In the genomic region with DNA sequence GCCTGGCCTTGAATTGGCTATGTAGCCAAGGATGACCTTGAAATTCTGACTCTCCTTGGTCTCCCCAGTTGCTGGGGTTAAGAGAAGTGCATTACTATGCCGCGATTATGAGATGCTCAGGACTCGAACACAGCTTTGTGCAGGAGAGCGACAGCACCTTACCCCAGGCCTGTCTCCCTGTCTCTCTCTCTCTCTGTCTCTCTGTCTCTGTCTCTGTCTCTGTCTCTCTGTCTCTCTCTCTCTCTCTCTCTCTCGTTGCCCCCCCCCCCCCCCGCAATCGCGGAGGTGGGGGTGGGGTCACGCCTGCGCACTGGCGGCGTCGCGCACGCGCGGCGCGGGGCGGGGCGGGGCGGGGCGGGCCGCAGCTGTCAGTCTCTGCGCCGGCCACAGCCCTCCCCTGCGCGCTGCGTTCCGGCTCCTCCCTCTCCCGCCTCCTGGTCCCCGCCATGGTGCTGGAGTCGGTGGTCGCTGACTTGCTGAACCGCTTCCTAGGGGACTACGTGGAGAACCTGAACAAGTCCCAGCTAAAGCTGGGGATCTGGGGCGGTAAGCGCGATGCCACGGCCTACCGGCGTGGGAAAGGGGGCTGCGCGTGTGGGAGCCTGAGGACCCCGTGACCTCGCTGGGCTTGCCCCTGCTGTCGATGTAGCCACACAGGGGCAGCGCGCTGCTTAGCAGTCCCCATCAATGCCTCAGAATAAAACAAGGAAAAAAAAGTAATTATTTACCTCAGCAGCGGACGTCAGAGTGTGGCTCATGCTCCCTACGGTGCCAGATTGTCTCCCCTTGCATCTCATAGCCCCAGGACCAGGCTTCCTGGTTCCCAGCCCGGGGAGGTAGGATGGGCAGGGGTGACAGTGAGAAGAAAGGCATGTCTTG, we compare ENCODE assay signal across 8 mouse cellular contexts. TPM values are rescaled to one million over a fixed set of nuclear protein-coding genes. Genes with fewer than 3 reads are reported as not detected.
DNase-seq lines count a peak whose midpoint lies in the region; ATAC-seq and TF ChIP-seq lines count a peak whose summit lies in the region.

A gene (plus strand): TSS at position 416 of the 879 bp plus-strand sequence.

- H3K79me2 ChIP-seq in heart, adult 2 months (replicated peaks; ENCODE audit: control insufficient read depth, insufficient read depth, low read length), result 0 out of 2 replicates have a peak, but pooled peaks cover 2% of the 10 kb centered on the region

- peak within 1 kb of the TSS; percentile 73 for H3K4me2 ChIP-seq in embryonic facial prominence, embryonic 12.5 days (replicated peaks)
- H3K4me2 ChIP-seq in limb, embryonic 15.5 days, result peak within 1 kb of the TSS; percentile 74
- peak within 1 kb of the TSS; percentile 92 for H3K4me2 ChIP-seq in midbrain, postnatal 0 days (ENCODE audit: low read depth, low read length, poor library complexity, severe bottlenecking)

- intact Hi-C loops in heart, adult 2 months (cut with DNase I), result no loop called here

- peak within 1 kb of the TSS; percentile 60; the same call in 1 of the 2 replicates for H3K27ac ChIP-seq in embryonic facial prominence, embryonic 12.5 days
- peak within 1 kb of the TSS; percentile 85 for H3K27ac ChIP-seq in heart, adult 2 months
- peak within 1 kb of the TSS; percentile 47; the same call in 1 of the 2 replicates for H3K27ac ChIP-seq in limb, embryonic 15.5 days
- H3K27ac ChIP-seq in midbrain, postnatal 0 days (ENCODE audit: low read depth, low read length), result peak within 1 kb of the TSS; percentile 66

- peak within 1 kb of the TSS; percentile 71 for H3K9ac ChIP-seq in embryonic facial prominence, embryonic 12.5 days
- peak within 1 kb of the TSS; percentile 83 for H3K9ac ChIP-seq in heart, adult 2 months (ENCODE audit: low read depth, low read length)
- H3K9ac ChIP-seq in limb, embryonic 15.5 days, result peak within 1 kb of the TSS; percentile 52
- H3K9ac ChIP-seq in midbrain, postnatal 0 days (replicated peaks; ENCODE audit: low read length, poor library complexity, severe bottlenecking), result peak within 1 kb of the TSS; percentile 69

- TF ChIP-seq POLR2A in heart, adult 2 months (IDR thresholded peaks at IDR 0.05; ENCODE audit: insufficient read depth, low read depth, low read length), result peak; percentile 83

- no peaks in the 10 kb centered on the region for H3K36me3 ChIP-seq in embryonic facial prominence, embryonic 12.5 days
- H3K36me3 ChIP-seq in heart, adult 2 months (ENCODE audit: control insufficient read depth, insufficient read depth, low read length), result no peaks in the 10 kb centered on the region; the same call in 1 of the 2 replicates
- H3K36me3 ChIP-seq in limb, embryonic 15.5 days, result no peaks in the 10 kb centered on the region
- H3K36me3 ChIP-seq in midbrain, postnatal 0 days (ENCODE audit: insufficient read depth, low read length), result no peaks in the 10 kb centered on the region

- no peaks in the 10 kb centered on the region for H3K4me1 ChIP-seq in embryonic facial prominence, embryonic 12.5 days
- peaks cover 7% of the 10 kb centered on the region for H3K4me1 ChIP-seq in heart, adult 2 months (ENCODE audit: control insufficient read depth, insufficient read depth, low read length)
- H3K4me1 ChIP-seq in limb, embryonic 15.5 days, result 0 out of 2 replicates have a peak, but pooled peaks cover 7% of the 10 kb centered on the region
- 0 out of 2 replicates have a peak, but pooled peaks cover 3% of the 10 kb centered on the region for H3K4me1 ChIP-seq in midbrain, postnatal 0 days (ENCODE audit: insufficient read depth, low read length)

- H3K9me3 ChIP-seq in embryonic facial prominence, embryonic 12.5 days, result no peaks in the 10 kb centered on the region
- no peaks in the 10 kb centered on the region for H3K9me3 ChIP-seq in limb, embryonic 15.5 days
- no peaks in the 10 kb centered on the region for H3K9me3 ChIP-seq in midbrain, postnatal 0 days (ENCODE audit: low read length)

- WGBS in embryonic facial prominence, embryonic 12.5 days, result 1% methylated on average over 27 of the region's 53 CpGs
- under 1% methylated on average over 50 of the region's 53 CpGs for WGBS in heart, adult 2 months
- WGBS in limb, embryonic 15.5 days, result under 1% methylated on average over 22 of the region's 53 CpGs
- under 1% methylated on average over 36 of the region's 53 CpGs for WGBS in midbrain, postnatal 0 days

- ATAC-seq in embryonic facial prominence, embryonic 12.5 days (ENCODE audit: insufficient number of reproducible peaks, insufficient read depth, low FRiP score, low TSS enrichment), result peak; percentile 97
- ATAC-seq in limb, embryonic 15.5 days (ENCODE audit: insufficient number of reproducible peaks, low FRiP score, low TSS enrichment, low read depth), result peak; percentile 94
- peak; percentile 98 for ATAC-seq in midbrain, postnatal 0 days (ENCODE audit: low FRiP score)

- no peaks in the 10 kb centered on the region for H3K27me3 ChIP-seq in embryonic facial prominence, embryonic 12.5 days
- H3K27me3 ChIP-seq in heart, adult 2 months (ENCODE audit: control insufficient read depth, insufficient read depth, low read length), result no peaks in the 10 kb centered on the region
- no peaks in the 10 kb centered on the region for H3K27me3 ChIP-seq in limb, embryonic 15.5 days
- H3K27me3 ChIP-seq in midbrain, postnatal 0 days (ENCODE audit: insufficient read depth, low read length), result no peaks in the 10 kb centered on the region

- H3K4me3 ChIP-seq in embryonic facial prominence, embryonic 12.5 days, result peak within 1 kb of the TSS; percentile 79
- peak within 1 kb of the TSS; percentile 88 for H3K4me3 ChIP-seq in heart, adult 2 months
- H3K4me3 ChIP-seq in limb, embryonic 15.5 days, result peak within 1 kb of the TSS; percentile 75
- H3K4me3 ChIP-seq in midbrain, postnatal 0 days (ENCODE audit: low read depth, low read length), result peak within 1 kb of the TSS; percentile 69

- no peak for TF ChIP-seq EP300 in heart, adult 2 months (IDR thresholded peaks at IDR 0.05; ENCODE audit: insufficient read depth, low read depth, low read length)

- peak; percentile 67 for DNase-seq in 3T3-L1 (ENCODE audit: low read depth, low spot score)
- DNase-seq in adrenal gland, postnatal 25 days, result peak; percentile 86
- peak; percentile 88 to 89 for DNase-seq in heart, adult 2 months
- peak; percentile 72 to 76 for DNase-seq in kidney, adult 8-10 months
- peak; percentile 85 for DNase-seq in midbrain, postnatal 0 days (ENCODE audit: low spot score)
- peak; percentile 58 to 70 for DNase-seq in spleen, postnatal 14 days (ENCODE audit: low spot score in 2 of 2)

- no peak; the same call in 1 of the 2 replicates for TF ChIP-seq CTCF in heart, adult 2 months (IDR thresholded peaks at IDR 0.05)
- no peak; the same call in 1 of the 2 replicates for TF ChIP-seq CTCF in midbrain, postnatal 0 days (IDR thresholded peaks at IDR 0.05)

RNA-seq across cellular contexts. Expression of the gene that starts here (rescaled TPM):
- 61.2 and 75.2 TPM in 2 replicates for total RNA-seq in adrenal gland, postnatal 25 days (2021)
- 4.0 and 4.8 TPM in 2 replicates for polyA plus RNA-seq in embryonic facial prominence, embryonic 12.5 days (2016; fragmentation: Nextera tagmentation; extraction: Ambion mirVana)
- 10 to 100 TPM; 41.1 to 51.1 TPM for total RNA-seq in heart, adult 2 months (2021)
- polyA plus RNA-seq in heart, adult 2 months (2012; rRNA removed), result 6.5 and 13.2 TPM in 2 replicates
- 3.1 and 3.6 TPM in 2 replicates for polyA plus RNA-seq in limb, embryonic 15.5 days (2015; fragmentation: Nextera tagmentation; extraction: Ambion mirVana)
- 31.5 and 42.8 TPM in 2 replicates for total RNA-seq in midbrain, postnatal 0 days (2014; rRNA removed)
- polyA plus RNA-seq in midbrain, postnatal 0 days (2015; fragmentation: Nextera tagmentation; extraction: Ambion mirVana), result 6.8 and 8.4 TPM in 2 replicates

Comparison
In these comparisons a context has a peak if more than half of its experiments do, and no peak if none do; other contexts are left out.
1. Peak in every context shown above with its lines: DNase-seq, ATAC-seq, H3K4me3 ChIP-seq and H3K27ac ChIP-seq.